Mouse (Mus musculus): ENCODE results near the gene Iqcb1. TPM values are rescaled to one million over a fixed set of nuclear protein-coding genes. Genes with fewer than 3 reads are reported as not detected.
A peak's percentile ranks its signal among the peaks of the same experiment; 100 is the strongest.

The Iqcb1 gene
- total RNA-seq, 2 experiments from 2014 or later: 40.7 to 42.2 TPM

DNA sequence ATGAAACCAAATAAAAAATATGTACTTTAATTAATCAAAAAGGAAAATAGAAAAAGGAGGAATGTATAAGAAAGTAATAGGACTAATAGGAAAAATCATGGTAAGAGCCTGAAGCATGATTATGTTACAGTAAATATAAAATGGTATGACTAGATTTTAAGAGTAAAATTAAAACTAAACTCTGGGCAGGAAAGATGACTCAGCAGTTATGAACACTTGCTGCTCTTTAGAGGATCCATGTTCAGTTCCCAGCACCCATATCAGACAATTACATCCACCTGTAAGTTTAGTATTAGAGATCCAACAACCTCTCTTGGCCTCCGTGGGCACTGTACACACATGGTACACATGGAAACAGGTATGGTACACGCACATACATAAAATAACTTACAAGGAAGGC is 41.3 kb downstream of the Iqcb1 start:
- DNase-seq (ENCODE audit: low spot score in 2 of 2): no peak
- intact Hi-C loops (cut with DNase I): no loop called here

DNA sequence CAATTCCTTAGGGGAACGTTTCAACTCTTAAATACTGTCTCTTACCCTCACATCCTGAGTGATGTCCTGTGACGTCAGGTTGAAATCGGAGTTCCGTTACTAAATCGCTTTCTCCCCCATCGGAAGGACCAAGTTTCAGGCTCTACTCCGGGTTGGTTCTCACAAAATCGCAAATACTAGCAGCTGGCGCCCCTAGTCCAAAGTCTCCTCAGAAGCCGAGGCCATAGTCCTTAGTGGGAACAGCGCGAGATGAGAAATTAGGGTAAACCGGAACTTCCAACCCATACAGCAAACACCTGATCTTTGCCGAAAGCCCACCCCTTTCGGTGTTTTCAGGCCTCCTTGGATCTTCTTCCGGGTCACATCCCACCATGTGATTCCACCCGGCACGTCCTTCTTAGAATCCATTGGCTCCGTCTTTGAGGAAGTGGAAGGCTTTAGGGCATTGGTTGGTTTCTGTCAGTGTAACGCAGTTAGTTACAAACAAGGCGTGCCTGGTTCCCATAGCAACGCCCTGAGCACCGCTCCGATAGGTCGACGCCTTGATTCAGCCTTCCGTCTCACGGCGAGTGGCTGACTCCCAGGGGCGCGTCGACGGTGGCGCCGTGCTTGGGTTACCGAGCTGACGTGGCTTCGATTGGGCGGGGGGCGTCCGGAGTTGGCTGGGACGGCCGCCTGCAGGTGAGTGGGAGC is 46.5 kb downstream of the Iqcb1 start, which contains the start of the genes Eaf2 and Golgb1:
TSS of gene Eaf2 (minus strand) at position 421 of the 693 bp plus-strand sequence.
TSS of gene Golgb1 (plus strand) at position 558 of the 693 bp plus-strand sequence.
- intact Hi-C loops (cut with DNase I): loop anchor here (2.0 kb wide), 1 partner anchor 136 kb away; the partner anchor contains the start of gene Polq
- DNase-seq (ENCODE audit: low spot score in 2 of 2): peak; percentile 98 to 100

DNA sequence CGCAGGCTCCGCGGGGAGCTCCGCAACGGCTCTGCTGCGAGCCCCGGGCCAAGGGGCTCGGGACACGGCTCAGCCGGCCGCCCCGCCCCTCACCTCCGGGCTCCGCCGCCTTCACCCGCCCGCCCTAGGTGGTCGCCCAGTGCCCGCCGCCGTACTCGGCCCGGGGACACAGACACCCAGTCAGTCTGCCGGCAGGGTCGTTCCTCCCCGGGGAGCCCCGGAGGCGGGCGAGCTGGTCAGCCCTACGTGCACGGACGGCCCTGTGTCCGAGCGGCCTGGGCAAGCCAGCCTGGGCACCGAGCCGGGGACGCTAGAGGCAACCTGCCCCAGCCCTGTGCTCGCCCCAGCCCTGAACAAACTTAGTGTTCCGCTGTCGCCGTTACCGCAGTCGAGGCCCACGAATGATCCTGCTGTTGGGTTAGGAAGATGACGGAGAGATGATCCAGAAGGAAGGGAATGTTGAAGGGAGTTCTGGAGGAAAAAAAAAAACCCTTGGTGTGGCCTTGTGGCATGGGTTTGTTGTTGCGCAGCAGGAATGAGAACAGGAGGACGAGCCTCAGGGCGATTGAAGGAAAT is 47.2 kb downstream of the Iqcb1 start:
- intact Hi-C loops (cut with DNase I): loop anchor here (2.0 kb wide), 1 partner anchor 135 kb away; the partner anchor contains the start of gene Polq
- peak; percentile 31 to 47 for DNase-seq (ENCODE audit: low spot score in 2 of 2)

DNA sequence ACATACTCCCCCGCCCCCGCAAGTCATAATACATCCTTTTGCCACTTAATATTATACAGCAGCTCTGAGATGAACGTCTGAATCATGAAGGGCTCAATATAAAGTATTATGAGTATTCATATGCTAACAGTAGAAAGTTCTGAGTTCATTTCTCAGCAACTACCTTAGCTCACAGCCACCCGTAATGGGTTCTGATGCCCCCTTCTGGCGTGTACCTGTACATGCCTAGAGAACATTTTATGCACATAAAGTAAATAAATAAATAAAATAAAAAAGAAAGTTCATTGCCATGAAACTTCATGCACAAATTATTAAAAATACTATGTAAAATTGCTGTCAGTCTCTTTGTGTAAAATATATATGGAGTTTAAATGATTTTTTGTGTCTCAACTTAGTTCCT is 49.1 kb downstream of the Iqcb1 start:
- DNase-seq (ENCODE audit: low spot score in 2 of 2): no peak
- intact Hi-C loops (cut with DNase I): no loop called here

DNA sequence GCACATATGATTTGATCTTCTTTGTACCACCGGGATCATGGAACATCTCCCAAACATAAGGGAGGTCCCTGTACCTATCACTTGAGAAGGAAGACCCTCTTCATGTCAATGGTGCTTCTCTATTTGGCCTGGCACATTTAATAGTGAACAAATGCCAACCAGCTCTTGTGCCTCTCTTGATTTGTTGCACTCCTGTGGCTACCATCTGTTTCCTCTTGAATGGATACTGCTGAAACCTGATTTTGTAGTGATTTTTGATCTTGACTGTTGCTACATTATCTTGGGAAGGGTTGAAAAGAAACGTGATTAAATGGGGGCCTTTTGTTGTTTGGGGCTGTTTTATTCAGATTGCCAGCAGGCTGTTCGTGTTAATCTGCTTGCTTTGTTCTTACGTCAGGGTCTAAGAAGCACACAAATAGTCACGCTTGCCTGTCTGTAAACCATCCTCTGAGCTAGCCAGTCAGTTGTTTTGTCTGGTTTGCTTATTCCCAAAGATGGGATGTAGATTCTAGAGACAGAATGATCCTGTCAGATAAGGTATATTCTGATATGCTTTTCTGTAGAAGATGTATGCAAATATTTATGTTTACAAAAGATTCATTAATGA is 54.7 kb downstream of the Iqcb1 start:
- DNase-seq (ENCODE audit: low spot score in 2 of 2): no peak
- intact Hi-C loops (cut with DNase I): no loop called here

DNA sequence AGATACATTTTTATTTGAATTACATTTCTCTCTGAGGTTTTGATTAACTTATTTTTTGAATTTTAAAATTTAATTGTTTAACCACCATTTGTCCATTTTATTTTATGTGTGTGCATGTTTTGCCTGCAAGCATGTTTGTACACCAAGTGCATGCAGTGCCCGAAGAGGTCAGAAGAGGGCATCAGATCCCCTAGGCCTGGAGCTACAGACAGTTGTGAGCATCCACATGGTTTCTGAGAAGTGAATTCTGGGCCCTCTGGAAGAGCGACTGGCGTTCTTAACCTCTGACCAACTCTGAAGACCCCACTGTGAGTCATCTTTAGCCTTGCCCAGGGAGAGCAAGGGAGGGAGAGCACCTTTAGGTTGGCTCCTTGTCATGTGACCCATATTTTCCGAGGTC is 56.7 kb downstream of the Iqcb1 start:
- intact Hi-C loops (cut with DNase I): no loop called here
- DNase-seq (ENCODE audit: low spot score in 2 of 2): no peak

DNA sequence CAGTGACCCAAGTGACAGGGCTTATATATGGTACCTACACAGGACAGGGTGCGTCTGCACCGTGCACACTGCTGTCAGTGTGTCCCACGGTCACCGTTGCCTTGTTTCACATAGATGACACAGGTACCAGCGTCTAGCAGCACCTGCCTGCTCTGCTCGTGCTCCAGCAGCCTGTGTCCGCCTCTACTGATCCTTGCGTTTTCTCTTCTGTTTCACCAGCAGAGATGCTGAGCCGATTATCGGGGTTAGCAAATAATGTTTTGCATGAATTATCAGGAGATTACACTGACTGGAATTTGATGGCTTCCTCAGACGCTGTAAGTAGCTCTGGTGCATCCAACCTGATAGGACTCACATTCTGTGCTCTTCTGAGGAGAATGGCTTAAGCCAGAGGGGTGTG is 57.7 kb downstream of the Iqcb1 start:
- intact Hi-C loops (cut with DNase I): no loop called here
- no peak for DNase-seq (ENCODE audit: low spot score in 2 of 2)

DNA sequence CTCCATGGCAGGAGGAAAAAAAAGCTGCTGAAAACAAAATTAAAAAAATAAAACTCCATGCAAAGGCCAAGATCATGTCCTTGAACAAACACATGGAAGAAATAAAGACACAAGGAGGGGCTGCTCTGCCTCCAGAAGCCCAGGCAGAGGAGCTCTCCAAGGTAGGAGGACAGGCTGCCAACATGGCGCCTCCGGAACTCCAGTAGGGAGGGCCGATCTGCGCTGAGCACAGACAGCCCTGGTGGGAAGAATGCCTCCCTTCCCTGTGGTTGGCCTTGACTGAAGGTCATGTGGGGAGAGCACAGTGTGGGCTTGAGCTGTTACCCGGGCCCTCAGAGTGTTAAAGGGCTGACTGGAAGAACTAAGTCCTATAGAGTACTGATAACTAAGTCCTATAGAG is 59.4 kb downstream of the Iqcb1 start:
- intact Hi-C loops (cut with DNase I): no loop called here
- DNase-seq (ENCODE audit: low spot score in 2 of 2): no peak

DNA sequence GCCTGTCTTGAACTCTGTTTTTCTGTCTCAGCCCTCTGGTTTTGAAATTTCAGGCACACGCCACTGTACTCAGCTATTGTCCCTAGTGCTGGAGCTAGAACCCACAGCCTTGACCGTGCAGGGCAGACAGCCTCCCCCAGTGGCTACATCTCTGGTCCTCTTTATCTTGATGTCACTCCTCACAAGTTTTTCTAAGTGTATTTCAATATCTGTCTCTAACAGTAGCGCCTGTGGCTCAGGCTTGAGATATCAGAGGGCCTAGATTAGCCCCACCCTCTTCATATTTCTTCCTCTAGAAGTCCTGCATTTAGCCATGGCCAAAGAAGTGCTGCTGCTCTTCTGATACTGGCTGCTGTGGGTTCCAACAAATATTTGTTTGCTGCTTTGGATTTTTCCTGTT is 62.4 kb downstream of the Iqcb1 start:
- intact Hi-C loops (cut with DNase I): no loop called here
- DNase-seq (ENCODE audit: low spot score in 2 of 2): no peak

DNA sequence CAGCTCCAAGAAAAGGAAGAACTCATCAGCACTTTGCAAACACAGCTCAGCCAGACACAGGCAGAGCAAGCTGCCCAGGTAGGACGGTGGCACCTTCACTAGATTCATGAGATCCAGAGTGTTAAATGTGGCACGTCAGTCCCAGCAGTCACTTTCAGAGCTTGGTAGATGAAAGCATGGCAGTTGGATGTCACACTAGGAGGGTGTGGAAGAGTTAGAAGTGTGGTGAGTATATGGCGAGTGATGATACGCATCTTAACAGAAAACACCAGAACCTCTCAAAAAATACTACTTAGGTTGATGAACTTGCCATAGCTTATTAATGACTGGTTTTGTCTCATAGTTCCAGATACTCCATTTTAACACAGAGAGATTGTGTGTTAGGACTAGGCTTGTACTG is 63.2 kb downstream of the Iqcb1 start:
- intact Hi-C loops (cut with DNase I): no loop called here

DNA sequence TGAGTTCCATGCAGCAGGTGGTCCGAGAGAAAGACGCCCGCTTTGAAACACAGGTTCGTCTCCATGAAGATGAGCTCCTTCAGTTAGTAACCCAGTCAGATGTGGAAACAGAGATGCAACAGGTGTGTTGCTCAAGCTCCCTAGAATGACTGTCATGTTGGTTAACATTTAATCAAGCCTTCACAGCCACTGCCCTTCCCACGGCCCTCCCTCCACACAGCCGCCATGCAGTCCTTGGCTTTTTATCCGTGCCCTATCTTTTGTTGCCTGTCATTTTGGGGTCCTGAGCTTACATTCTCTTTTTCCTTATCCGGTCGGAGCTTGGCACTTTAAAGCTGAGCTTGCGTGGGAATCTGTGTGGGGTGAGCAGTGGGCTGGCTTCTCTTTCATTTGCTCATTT is 65.1 kb downstream of the Iqcb1 start:
- no peak for DNase-seq (ENCODE audit: low spot score in 2 of 2)
- intact Hi-C loops (cut with DNase I): no loop called here

More for the DNA sequence above, 63.2 kb downstream of the Iqcb1 start:
- DNase-seq (ENCODE audit: low spot score in 2 of 2): no peak

DNA sequence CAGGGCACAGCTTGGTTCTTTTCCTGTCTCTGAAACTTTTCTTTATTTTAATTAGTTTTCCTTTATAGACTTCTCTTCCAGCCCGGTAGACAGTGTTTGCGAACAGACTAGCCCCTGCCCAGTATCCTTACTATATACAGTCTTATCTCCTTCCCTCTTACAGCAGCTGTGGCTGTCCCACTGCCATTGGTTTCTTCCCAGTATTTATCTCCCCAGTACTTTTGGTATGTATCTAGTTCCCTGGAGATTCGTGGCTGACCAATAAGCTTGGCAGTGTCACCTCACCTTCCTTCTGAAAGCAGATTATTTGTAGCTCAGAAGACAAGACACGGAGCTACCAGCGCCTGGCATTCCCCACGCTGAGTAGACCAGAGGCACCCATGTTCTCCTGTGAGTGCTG is 68.5 kb downstream of the Iqcb1 start:
- intact Hi-C loops (cut with DNase I): no loop called here
- no peak for DNase-seq (ENCODE audit: low spot score in 2 of 2)

DNA sequence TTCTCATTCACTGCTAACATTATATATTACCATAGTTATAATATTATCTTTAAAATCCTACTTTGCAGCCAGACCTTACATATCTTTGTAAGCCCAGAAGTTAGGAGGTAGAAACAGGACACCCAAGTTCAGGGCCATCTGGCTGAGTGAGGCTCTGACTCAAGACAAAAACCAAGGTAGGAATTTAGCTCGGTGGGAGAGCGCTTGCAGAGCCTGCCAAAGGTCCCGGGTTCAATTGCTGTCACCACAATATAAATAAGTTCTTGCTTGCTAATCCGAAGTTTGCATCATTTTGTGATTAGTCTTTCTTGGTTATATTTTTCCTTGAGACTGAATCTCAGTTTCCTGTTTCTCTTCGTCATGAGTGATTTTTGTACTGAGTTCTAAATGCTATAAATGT is 75.0 kb downstream of the Iqcb1 start:
- no peak for DNase-seq (ENCODE audit: low spot score in 2 of 2)
- intact Hi-C loops (cut with DNase I): no loop called here

DNA sequence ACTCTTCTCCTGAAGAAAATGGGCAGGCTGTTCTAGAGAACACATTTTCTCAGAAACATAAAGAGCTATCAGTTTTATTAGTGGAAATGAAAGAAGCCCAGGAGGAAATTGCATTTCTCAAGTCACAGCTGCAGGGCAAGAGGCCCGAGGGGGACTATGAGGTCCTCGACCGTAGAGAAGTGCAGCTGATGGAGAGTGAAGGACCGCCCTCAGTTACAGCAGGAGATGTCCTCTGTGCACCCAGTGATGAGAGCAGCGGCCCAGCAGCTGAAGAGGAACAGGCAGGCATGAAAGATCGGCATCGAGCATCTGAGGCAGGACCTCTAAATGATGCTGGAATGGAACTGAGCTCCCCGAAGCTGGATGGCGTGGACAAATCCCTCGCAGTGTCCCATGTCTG is 83.7 kb downstream of the Iqcb1 start:
- intact Hi-C loops (cut with DNase I): no loop called here
- no peak for DNase-seq (ENCODE audit: low spot score in 2 of 2)

DNA sequence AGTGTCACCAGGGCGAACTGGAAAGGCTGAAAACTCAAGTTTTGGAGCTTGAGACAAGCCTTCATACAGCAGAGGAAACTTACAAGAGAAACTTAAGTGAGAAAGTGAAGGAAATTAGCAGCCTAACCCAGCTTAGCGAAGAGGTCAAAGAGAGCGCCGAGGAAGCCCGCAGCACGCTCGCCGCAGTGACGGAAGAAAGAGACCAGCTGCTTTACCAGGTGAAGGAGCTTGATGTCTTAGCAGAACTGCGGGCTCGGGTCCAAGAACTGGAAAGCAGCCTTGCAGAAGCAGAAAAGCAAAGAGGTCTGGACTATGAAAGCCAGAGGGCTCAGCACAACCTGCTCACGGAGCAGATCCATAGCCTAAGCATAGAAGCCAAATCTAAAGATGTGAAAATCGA is 84.1 kb downstream of the Iqcb1 start:
- intact Hi-C loops (cut with DNase I): no loop called here
- DNase-seq (ENCODE audit: low spot score in 2 of 2): no peak

DNA sequence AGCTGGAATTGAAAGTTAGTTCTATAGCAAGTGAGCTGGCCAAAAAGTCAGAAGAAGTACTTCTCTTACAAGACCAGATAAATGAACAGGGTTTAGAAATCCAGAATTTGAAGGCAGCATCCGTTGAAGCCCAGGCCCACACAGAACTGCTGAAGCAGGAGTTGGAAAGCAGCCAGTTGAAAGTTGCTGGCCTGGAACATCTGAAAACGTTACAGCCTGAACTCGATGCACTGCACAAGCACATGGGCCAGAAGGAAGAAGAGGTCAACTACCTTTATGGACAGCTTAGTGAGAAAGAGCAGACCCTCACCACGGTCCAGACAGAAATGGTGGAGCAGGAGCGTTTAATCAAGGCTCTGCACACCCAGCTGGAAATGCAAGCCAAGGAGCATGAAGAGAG is 86.0 kb downstream of the Iqcb1 start:
- intact Hi-C loops (cut with DNase I): no loop called here
- DNase-seq (ENCODE audit: low spot score in 2 of 2): peak in 1 of 2 experiments; percentile 29

DNA sequence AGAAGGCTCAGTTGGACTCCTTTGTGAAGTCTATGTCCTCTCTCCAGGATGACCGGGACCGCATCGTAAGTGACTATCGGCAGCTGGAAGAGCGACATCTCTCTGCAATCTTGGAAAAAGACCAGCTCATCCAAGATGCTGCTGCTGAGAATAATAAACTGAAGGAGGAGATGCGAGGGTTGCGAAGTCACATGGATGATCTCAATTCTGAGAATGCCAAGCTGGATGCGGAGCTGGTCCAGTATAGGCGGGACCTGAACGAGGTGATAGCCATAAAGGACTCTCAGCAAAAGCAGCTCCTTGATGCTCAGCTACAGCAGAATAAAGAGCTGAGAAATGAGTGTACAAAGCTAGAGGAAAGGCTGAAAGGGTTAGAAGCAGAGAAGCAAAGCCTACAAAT is 90.3 kb downstream of the Iqcb1 start:
- DNase-seq (ENCODE audit: low spot score in 2 of 2): peak in 1 of 2 experiments; percentile 66
- intact Hi-C loops (cut with DNase I): loop anchor here (2.0 kb wide), 1 partner anchor 92 kb away; the partner anchor contains the start of gene Polq

DNA sequence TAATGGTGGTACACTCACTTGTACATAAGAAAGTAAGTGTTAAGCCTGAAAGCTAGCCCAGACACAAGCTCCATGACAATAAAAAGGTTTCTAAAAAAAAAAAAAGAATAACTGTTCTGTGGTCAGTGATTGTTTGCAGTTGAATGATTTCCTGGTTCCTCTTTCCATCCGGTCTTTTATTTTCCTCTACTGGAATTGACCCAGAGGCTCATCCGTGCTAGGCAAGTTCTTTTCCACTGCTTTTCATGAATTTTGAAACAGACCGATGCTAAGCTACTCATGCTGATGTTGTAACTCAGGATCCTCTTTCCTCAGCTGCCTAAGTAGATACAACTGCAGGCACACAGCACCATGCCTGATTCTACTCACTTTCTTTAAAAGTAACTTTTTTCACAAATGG is 92.2 kb downstream of the Iqcb1 start:
- no peak for DNase-seq (ENCODE audit: low spot score in 2 of 2)
- intact Hi-C loops (cut with DNase I): no loop called here

DNA sequence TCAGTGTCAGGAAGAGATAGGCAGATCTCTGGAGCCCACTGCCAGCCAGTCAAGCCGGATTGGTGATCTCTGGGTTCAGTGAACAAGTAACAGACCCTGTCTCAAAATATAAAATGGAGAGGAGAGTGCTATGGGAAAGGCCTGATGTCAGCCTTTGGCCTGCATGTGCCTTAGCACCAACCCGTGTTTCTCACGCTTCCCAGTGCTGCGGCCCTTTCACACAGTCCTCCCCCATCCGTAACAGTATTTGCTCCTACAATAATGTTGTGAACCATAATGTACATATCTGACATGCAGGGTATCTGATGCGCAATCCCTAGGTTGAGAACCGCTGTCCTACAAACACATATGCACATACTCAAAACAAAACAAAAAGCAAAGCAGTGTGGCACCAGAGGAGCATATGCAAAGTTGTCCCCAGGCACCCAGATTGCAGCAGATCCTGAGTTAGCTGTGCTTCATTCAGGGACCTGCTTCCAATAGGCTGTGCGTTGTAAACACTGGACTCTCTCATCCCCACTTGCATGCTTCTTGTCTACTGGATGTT is 93.0 kb downstream of the Iqcb1 start:
- intact Hi-C loops (cut with DNase I): no loop called here
- DNase-seq (ENCODE audit: low spot score in 2 of 2): no peak

DNA sequence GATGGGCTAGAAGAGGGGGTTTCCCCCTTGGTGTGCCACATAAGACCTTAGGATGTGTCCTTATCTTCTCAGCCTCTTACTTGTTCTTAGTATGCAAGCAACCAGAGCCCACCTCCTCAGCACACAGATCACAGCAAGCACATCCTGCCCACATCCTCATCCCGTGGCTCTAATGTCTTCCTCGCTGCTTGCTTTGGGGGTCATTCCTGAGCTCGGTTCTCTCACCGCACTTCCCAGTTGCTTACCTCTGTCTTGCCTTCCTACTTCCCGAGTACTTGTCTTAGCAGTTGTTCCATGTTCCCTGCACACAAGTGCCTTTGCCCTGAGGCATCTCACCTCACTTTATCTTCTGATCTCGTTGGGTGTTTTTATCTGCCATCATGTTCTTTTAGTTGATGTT is 93.8 kb downstream of the Iqcb1 start:
- DNase-seq (ENCODE audit: low spot score in 2 of 2): no peak
- intact Hi-C loops (cut with DNase I): no loop called here

Data from left cerebral cortex, postnatal 25 days (tissue).